Mouse (Mus musculus) c-Kit-positive CD71-negative TER-119-negative erythroid progenitor cells, embryonic 14.5 days (primary cell): ENCODE results near the gene Tbcb.
"Not testable (repeated sequence)": the region's sequence is repeated elsewhere in the genome, so short reads cannot be mapped to it uniquely, and the experiment has no call there.

ENCODE experiments used
- DNase-seq: peaks from one replicate; pipeline ENCODE4 v3.0.0-alpha.2; 2013; ENCODE audit warnings: low read depth

Tbcb gene

GRCm38 (mm10) chr7:30193581-30194100 lies 38.4 kb downstream of the Tbcb start:
- DNase-seq, result no peak

- DNase-seq, result no peak
These were observed 39.1 kb downstream of the Tbcb start for GRCm38 (mm10) chr7:30193013-30193412.

GRCm38 (mm10) chr7:30192088-30192487 lies 40.0 kb downstream of the Tbcb start:
- no peak for DNase-seq

- no peak for DNase-seq
These were observed 43.0 kb downstream of the Tbcb start for GRCm38 (mm10) chr7:30189116-30189491.

GRCm38 (mm10) chr7:30188344-30189115 lies 43.5 kb downstream of the Tbcb start:
- no peak for DNase-seq

- DNase-seq, result no peak
These were observed 47.3 kb downstream of the Tbcb start for GRCm38 (mm10) chr7:30184641-30185348.

GRCm38 (mm10) chr7:30183879-30184289 lies 48.2 kb downstream of the Tbcb start, which contains the start of gene Cox7a1:
Gene Cox7a1, plus strand, starts transcription at chr7:30184144.
- DNase-seq, result peak; percentile 95

- not testable (repeated sequence) for DNase-seq
These were observed 48.9 kb downstream of the Tbcb start for GRCm38 (mm10) chr7:30183189-30183588.

- DNase-seq, result not testable (repeated sequence)
These were observed 50.1 kb downstream of the Tbcb start for GRCm38 (mm10) chr7:30181929-30182328.

- DNase-seq, result no peak
These were observed 50.8 kb downstream of the Tbcb start for GRCm38 (mm10) chr7:30181308-30181707.

GRCm38 (mm10) chr7:30178256-30178655 lies 53.8 kb downstream of the Tbcb start:
- no peak for DNase-seq

- DNase-seq, result no peak
These were observed 55.6 kb downstream of the Tbcb start for GRCm38 (mm10) chr7:30176474-30176873.
